Mouse (Mus musculus): Measurements from ENCODE around the gene Olfr160. TPM values are rescaled to one million over a fixed set of nuclear protein-coding genes. Genes with fewer than 3 reads are reported as not detected.

Gene Olfr160
- total RNA-seq (2021), result not detected
- long read RNA-seq, experiment 1, result 0 reads
- long read RNA-seq, experiment 2, result 0 reads

DNA sequence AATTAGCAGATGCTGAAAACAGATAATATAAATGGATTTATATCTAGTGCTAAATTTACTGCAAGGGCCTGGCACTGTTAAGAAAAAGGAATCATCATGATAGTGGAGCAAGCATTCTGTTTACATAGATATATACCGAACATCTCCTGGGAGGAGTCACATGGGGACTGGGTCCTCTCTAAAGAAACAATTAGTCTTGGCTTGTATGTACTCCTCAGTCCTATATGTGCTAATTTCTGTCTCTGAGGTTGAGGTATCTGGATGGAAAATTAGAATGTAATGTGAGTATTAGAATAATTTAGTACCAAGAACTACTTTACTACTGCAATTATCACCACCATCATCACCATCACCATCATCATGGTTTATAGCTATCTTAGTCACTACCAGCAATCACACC is at the start of gene Olfr160:
Gene Olfr160 (minus strand): TSS at position 101 of the 400 bp plus-strand sequence.
- no peak for DNase-seq

GRCm38 (mm10) chr9:37762541-37762940 is 46.5 kb upstream of the Olfr160 start:
- DNase-seq, result no peak

DNA sequence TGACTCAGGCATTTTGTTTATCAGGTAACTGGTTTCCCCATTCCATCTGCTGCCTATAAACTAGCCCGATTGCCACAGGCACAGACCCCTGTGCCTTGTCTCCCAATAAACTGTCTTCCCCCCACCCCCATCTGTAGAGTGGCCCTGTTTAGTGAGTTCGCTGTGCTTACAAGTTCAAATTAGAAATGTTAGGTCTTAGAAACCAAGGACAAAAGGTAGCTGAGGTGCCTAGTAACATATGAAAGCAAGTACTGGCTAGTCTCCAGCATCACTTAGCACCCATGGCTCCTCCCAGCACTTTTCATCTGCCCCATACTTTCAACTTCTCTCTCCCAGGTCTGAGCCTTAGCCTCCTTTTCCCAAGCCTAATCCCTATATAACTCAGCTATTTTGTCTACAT is 45.7 kb upstream of the Olfr160 start:
- DNase-seq, result no peak

GRCm38 (mm10) chr9:37752006-37752405 is 36.0 kb upstream of the Olfr160 start:
- no peak for DNase-seq

- no peak for DNase-seq
Measured at GRCm38 (mm10) chr9:37751467-37751866, 35.4 kb upstream of the Olfr160 start.

DNA sequence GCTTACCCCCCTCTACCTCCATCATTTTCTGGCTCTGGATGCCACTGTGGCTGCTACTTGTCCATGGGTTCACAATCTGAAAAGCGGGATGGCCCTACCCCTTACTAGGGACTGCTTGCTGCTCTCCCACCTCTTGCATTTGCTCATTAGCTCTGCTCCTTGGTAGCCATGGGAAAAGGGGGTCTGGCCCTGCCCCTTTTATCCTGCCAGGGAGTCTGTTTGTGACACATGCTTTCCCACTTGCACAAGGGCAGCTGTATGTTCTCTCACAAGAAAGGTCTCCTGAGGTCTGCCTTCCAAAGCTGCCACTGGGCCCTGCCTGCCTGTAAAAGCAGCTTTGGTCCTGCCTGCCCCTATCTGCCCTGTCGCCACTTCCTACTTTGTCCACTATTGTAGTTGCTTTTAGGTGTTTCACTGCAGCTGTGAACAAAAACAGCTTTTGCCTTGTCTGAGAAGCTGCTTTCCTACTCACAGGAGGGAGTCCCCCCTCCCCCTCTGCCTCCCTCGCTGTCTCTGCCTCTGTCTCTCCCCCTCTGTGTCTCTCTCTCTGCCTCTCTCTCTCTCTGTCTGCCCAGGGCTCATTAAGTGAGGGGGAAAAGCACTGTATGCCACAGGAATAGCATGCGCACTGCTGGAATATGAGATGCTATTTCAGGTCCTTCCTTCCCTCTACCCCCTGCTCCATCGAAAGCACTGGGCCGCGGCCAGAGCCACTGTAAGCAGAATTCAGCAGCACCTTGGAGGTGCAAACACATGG is 34.4 kb upstream of the Olfr160 start:
- DNase-seq, result no peak

- DNase-seq, result no peak
Measured at GRCm38 (mm10) chr9:37744806-37745205, 28.8 kb upstream of the Olfr160 start, which contains the start of gene Olfr874. Olfr874 (plus strand) TSS chr9:37745106.

GRCm38 (mm10) chr9:37734310-37734709 is 18.3 kb upstream of the Olfr160 start:
- no peak for DNase-seq

DNA sequence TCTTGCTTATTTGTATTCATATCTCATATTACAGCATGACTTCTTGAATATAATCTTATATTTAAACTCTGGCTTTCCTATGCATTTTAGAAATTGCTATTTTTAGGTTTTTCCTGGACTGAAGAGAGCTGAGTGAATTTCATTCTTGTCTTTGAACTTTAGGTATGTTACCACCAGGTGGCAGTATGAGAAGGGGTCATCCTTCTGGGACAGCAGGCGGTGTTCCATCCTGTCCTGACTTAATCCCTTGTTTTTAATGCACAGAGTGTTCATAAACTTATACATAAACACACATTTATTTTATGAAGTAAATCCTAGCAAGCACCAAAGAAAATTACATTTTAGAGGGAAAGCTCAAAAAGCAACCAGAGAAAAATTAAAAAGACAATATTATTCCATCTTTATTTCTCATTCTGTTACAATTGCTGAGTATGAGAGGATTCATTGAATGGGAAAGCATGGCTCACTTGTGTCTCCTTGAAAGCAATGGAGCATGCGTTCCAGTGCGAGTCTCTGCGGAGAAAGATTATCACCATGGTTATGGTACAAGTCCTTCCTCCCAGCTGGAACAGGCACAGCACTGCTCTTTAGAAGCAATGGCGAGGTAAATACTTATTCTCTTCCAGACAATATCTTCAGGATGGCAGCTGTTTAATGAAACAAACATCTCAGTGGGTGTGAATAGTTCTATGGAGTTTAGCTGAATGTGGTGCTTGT is 25.9 kb downstream of the Olfr160 start:
- DNase-seq, result no peak

GRCm38 (mm10) chr9:37687941-37688303 is 28.1 kb downstream of the Olfr160 start:
- DNase-seq, result no peak

DNA sequence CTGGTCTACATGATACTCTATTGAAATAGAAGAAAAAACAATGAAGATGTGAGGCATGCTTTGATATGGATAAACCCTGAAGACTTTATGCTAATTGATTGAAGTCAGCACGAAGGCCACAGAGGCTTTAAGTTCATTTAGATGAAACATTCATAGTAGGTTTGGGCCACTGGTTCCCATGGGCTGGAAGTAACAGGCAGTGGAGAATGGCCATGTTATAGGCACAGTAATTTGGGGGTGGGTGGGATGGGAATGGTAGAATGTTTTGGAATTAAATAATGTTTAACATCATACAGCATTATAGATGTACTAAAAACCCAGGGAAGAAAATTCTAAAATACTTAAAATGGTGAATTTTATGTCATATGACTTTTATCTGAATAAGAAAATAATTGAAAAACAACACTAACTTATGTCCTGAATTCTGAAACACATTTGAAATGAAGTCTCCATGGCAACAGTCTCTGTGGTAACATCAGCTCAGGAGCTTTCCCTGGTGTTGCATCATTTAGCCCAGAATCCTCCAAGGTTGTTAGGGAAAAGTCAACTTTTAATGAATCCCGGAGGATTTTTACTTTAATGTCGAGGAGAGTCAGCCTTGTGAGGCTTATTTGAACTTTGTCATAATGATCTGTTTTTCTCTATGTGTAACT is 28.6 kb downstream of the Olfr160 start:
- DNase-seq, result no peak

- no peak for DNase-seq
Measured at GRCm38 (mm10) chr9:37681123-37681522, 34.9 kb downstream of the Olfr160 start.

- no peak for DNase-seq
Measured at GRCm38 (mm10) chr9:37675287-37675686, 40.8 kb downstream of the Olfr160 start.

GRCm38 (mm10) chr9:37670261-37670660 is 45.8 kb downstream of the Olfr160 start:
- no peak for DNase-seq

GRCm38 (mm10) chr9:37669678-37670077 is 46.4 kb downstream of the Olfr160 start:
- DNase-seq, result no peak

DNA sequence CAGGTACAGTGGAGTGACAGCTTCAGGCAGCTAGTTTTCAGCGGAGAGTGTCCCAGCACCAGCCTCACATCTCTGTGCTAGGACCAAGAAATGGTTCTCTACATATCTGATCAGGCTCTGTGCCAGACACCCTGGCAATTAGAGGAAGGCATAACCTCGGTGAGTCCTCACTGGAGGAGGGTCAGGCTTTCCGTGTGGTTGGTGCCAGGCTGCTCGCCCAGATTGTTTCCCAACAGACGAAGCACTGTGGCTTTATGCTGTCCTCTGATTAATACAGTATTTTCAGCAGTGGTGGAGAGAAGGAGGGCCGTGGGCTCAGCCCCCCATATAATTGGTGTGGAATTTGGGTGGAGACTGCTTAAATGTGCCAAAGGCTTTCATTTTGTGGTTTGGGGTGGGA is 46.9 kb downstream of the Olfr160 start, which contains the start of gene Panx3:
Gene Panx3 (minus strand): TSS at position 121 of the 400 bp plus-strand sequence.
- DNase-seq, result no peak

DNA sequence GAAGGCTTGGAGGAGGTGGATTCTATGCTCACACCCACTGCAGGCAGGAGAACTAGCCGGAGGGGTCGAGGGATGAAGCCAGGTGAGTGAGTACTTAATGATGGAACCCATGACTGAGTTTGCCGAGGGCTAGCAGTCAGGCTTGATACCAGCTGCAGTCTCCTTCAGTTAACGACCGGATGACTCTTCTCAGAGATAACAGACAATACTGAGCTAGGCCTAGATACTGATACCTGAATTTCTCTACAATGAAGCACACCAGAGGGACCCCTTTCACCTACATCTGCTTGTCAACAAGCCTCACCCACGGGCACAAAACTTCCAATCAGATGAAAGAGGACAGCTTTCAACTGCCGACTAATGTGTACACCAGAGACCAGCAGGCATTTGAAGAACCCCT is 50.0 kb downstream of the Olfr160 start:
- no peak for DNase-seq

DNA sequence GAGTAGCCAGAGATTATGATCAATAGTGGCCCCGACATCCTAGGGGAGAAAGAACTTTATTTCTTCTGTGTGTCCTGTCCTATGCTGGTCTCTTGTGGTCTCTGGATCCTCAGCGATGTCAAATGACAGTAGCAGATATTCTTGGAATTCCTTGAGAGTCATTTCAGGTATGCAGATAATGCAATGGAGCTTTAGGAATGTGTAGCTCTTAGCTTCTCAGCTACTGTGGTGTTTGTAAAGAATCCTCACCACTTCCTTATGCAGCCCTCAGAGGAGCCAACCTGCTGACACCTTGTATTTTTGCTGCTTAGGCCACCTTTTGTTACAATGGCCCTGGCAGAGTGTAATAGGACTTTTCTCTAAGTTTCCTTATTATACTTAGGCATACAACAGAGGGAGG is 51.4 kb downstream of the Olfr160 start:
- no peak for DNase-seq

DNA sequence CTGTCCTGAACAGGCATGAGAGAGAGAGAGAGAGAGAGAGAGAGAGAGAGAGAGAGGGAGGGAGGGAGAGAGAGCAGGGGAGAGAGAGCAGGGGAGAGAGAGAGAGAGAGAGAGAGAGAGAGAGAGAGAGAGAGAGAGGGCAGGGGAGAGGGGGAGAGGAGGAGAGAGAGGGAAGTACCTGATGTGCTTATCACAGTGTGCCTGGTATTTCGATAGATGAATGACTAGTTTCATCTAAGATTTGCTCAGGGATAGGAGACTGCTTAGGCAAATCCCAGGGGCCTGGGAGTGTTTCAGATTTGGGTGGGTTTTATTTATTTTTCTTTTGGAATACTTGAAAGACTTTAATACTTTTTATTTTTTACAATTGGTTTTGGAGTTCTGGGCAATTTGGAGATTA is 52.8 kb downstream of the Olfr160 start:
- DNase-seq, result no peak

- no peak for DNase-seq
Measured at GRCm38 (mm10) chr9:37659413-37659812, 56.6 kb downstream of the Olfr160 start.
